Mouse (Mus musculus) ES-Bruce4 (cell line): Measurements from ENCODE around the gene Rps6kb1. TPM values are rescaled to one million over a fixed set of nuclear protein-coding genes. Genes with fewer than 3 reads are reported as not detected.

Experiments
- H3K27ac ChIP-seq: 2 replicates; pipeline ENCODE4 v1.5.1; 2012; ENCODE audit warnings: low read length, inconsistent platforms; ENCODE audit not compliant: insufficient read depth
- H3K27me3 ChIP-seq: 2 replicates; pipeline ENCODE4 v1.6.1; 2012; ENCODE audit warnings: mild to moderate bottlenecking, low read length, inconsistent platforms; ENCODE audit not compliant: control insufficient read depth, poor library complexity, insufficient read depth, severe bottlenecking
- H3K36me3 ChIP-seq: 2 replicates; pipeline ENCODE4 v1.6.1; 2012; ENCODE audit warnings: inconsistent platforms, mild to moderate bottlenecking, low read length, moderate library complexity; ENCODE audit not compliant: control insufficient read depth, poor library complexity, insufficient read depth, severe bottlenecking
- H3K4me1 ChIP-seq: one replicate; pipeline ENCODE4 v1.8.1; 2011; ENCODE audit warnings: low read length; ENCODE audit not compliant: control insufficient read depth, insufficient read depth
- H3K4me3 ChIP-seq: 2 replicates; pipeline ENCODE4 v1.5.1; 2011; ENCODE audit warnings: low read depth, mild to moderate bottlenecking, low read length
- H3K9ac ChIP-seq: 2 replicates; pipeline ENCODE4 v1.6.1; 2012; ENCODE audit warnings: low read depth, mild to moderate bottlenecking, inconsistent platforms; ENCODE audit not compliant: poor library complexity, severe bottlenecking
- H3K9me3 ChIP-seq: replicated peaks from 2 replicates; pipeline ENCODE4 v1.6.1; 2012; ENCODE audit warnings: mild to moderate bottlenecking, low read length, inconsistent platforms; ENCODE audit not compliant: control insufficient read depth, poor library complexity, insufficient read depth, severe bottlenecking
- CTCF ChIP-seq: IDR thresholded peaks from one replicate; pipeline ENCODE4 v1.8.1; 2011; ENCODE audit warnings: low read depth, low read length
- EP300 ChIP-seq: IDR thresholded peaks from 2 replicates; pipeline ENCODE4 v1.6.1; 2011; ENCODE audit warnings: low read depth, low read length; ENCODE audit not compliant: insufficient read depth
- POLR2A ChIP-seq: IDR thresholded peaks from one replicate; pipeline ENCODE4 v1.8.1; 2011; ENCODE audit warnings: low read length; ENCODE audit not compliant: insufficient read depth
- polyA plus RNA-seq: library from polyadenylated mRNA; stranded (reverse); fragments of >200 nt; gene quantifications from 2 replicates; pipeline ENCODE4 v1.2.4, GENCODE M21; 2011; ENCODE audit warnings: low read depth; ENCODE audit not compliant: missing spikeins, insufficient read depth, insufficient read length

The Rps6kb1 gene
- polyA plus RNA-seq, 1 experiment = 82.2 TPM

DNA sequence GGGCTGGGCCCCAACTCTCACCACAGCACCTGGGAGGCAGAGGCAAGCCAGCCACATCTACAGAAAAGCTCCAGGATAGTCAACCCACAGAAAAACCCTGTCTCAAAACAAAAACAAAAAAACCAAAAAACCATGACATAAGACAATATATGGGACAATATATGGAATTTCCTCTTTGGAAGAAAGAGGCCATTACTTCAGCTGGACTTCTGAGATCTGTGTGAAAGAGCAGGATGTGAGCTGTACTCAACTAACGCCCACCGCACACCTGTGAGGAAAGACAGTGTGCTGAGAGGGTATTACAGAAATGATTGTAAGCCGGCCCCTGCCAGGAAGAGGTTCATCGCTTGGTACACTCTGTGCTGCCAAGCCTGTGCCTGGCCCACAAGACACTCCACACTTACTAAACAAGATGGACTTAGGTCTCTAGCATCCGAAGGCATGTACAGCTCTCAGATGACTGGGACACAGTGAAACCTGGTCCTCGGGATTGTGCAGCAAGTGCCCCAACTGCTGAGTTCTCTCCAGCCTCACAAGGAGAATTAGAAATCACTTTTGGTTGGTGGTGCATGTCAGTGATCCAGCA lies 29.1 kb upstream of the Rps6kb1 start:
- Histone ChIP-seq H3K27ac (no peak overlapping the region), H3K4me1 (peaks cover 6% of the 10 kb centered on the region)
- no peak for TF ChIP-seq CTCF
- TF ChIP-seq EP300 = no peak
- no peak for TF ChIP-seq POLR2A

DNA sequence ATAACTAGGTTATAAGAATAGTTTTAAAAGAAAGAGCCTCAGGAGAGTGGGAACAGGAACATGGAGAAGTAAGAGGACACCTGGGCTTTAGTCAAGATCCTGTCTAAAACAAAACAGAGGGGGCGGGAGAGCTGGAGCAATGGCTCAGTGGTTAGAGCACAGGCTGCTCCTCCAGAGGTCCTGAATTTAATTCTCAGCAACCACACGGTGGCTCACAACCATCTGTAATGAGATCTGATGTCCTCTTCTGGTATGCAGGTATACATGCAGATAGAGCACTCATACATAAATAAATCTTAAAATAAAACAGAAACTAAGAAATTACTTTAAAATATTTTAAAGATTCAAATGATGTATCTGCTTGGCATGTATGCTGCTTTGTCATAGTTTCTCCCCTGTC lies 28.0 kb upstream of the Rps6kb1 start:
- Histone ChIP-seq H3K27me3 (no peaks in the 10 kb centered on the region), H3K9ac (no peak overlapping the region), H3K36me3 (no peaks in the 10 kb centered on the region), H3K4me3 (no peak overlapping the region), H3K27ac (no peak overlapping the region), H3K9me3 (no peaks in the 10 kb centered on the region), H3K4me1 (peaks cover 6% of the 10 kb centered on the region)
- no peak for TF ChIP-seq POLR2A
- TF ChIP-seq EP300 = no peak
- TF ChIP-seq CTCF = no peak

More for the DNA sequence above, 29.1 kb upstream of the Rps6kb1 start:
- Histone ChIP-seq H3K4me3 (no peak overlapping the region), H3K9ac (no peak overlapping the region), H3K36me3 (no peaks in the 10 kb centered on the region), H3K9me3 (no peaks in the 10 kb centered on the region), H3K27me3 (no peaks in the 10 kb centered on the region)

DNA sequence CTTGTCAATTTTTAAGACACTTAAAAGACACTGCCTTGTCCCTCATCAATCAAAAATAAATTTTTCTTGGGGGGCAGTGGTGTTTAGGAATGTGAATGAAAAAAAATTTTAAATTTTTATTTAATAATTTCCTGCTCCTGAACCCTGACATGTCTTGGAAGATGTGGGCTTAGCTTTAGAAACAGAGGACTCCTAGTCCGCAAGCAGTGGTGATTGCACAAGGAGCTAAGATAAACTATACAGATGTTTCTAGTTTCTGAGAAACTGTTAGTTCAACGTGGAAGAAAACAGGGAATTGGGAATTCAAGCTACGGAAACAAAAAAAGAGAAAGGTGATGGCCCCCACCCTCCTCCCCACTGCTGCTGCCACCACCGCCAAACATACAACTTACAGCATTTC lies 27.3 kb upstream of the Rps6kb1 start:
- TF ChIP-seq POLR2A (no peak), EP300 (no peak), CTCF (no peak)
- H3K4me1 ChIP-seq = peaks cover 1% of the 10 kb centered on the region
- H3K36me3 ChIP-seq = no peaks in the 10 kb centered on the region
- no peaks in the 10 kb centered on the region for H3K27me3 ChIP-seq
- H3K9me3 ChIP-seq = no peaks in the 10 kb centered on the region
- H3K9ac ChIP-seq = no peak overlapping the region
- H3K27ac ChIP-seq = no peak overlapping the region
- no peak overlapping the region for H3K4me3 ChIP-seq

DNA sequence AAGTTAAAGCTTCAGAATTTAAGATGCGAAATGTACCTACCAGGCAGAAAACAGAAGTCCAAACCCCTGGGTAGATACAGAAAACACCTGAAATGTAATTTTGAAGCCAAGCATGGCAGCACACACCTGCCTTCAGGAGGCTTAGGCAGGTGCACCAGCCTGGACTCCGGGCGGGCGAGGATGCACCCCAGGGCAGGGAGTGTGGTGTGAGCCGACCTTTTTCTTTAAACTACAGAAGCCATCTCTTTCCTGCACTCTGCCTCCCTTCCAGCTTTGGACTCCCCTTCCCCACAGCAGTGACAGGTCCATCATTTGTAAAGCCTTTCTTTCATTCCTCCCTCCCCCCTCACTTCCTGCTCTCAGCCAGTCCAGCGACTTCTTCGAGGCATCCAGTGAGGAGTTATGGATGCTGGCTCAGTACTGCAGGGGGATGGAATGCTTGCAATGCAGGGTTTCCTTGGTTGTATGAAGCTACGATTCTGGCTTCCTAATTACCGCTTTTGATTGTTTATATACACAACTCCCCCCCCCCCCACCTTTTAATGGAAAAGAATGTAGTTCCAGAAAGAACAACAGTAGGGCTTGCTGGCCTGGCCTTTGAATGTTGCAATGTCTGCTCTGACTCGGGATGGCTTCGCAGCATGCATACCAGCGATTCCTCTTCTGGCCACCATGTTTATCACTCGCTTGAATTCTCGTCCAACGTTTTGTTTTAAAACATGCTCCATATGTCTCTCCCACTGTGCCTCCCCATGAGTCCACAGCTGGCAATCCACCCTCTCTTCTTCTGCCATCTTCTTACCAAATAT lies 26.6 kb upstream of the Rps6kb1 start:
- TF ChIP-seq POLR2A (no peak), EP300 (no peak), CTCF (no peak)
- Histone ChIP-seq H3K4me1 (peaks cover 1% of the 10 kb centered on the region), H3K9me3 (no peaks in the 10 kb centered on the region), H3K4me3 (no peak overlapping the region), H3K9ac (0 out of 2 replicates have a peak overlapping the region, but pooled peaks have one; percentile 29), H3K36me3 (no peaks in the 10 kb centered on the region), H3K27me3 (no peaks in the 10 kb centered on the region), H3K27ac (0 out of 2 replicates have a peak overlapping the region, but pooled peaks have one; percentile 0)

DNA sequence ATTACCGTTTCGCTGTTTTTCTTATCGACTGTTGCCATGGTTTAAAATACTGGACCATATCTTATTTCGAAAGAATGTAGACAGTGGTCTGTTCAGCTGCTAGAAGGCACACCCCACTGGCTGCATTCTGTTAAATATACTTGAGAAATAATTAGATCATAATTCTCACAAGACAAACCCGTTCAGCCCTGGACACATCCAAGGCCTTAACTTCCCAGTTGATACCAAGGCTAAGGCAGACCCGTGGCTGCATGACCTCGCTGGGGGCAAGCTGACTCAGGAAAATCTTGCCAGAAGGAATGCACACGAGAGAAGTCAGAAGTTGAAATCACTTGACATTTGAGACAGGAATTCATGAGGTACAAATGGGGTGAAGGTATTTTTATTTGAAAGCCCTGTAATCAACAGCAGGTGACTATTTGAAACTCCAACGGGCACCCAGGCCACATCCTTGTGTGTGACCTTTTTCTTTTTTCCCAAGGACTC lies 25.7 kb upstream of the Rps6kb1 start:
- H3K4me3 ChIP-seq = no peak overlapping the region
- H3K9me3 ChIP-seq = no peaks in the 10 kb centered on the region
- H3K36me3 ChIP-seq = no peaks in the 10 kb centered on the region
- no peak overlapping the region for H3K9ac ChIP-seq
- no peak overlapping the region for H3K27ac ChIP-seq
- TF ChIP-seq POLR2A (no peak), EP300 (no peak), CTCF (no peak)
- peaks cover 1% of the 10 kb centered on the region for H3K4me1 ChIP-seq
- H3K27me3 ChIP-seq = no peaks in the 10 kb centered on the region

DNA sequence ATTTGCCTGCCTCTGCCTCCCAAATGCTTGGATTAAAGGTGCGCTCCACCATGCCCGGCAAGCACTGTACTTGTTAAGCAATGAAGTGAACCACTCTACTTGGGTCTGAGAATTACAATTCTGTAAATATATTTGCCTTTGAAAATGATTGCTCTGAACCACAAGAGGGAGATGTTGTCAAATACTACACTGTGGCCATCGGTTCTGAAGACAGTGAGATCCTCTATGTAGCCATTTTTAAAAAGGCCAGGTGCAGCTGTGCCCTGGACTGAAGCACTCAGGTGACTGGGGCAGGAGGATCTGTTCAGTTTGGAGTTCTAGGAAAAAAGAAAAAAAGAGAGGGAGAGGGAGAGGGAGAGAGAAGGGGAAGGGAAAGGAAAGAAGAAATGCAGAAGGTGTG lies 23.8 kb upstream of the Rps6kb1 start:
- H3K4me3 ChIP-seq = no peak overlapping the region

More for the DNA sequence above, 23.8 kb upstream of the Rps6kb1 start:
- H3K27ac ChIP-seq = no peak overlapping the region
- no peaks in the 10 kb centered on the region for H3K4me1 ChIP-seq
- H3K27me3 ChIP-seq = no peaks in the 10 kb centered on the region
- H3K36me3 ChIP-seq = no peaks in the 10 kb centered on the region
- no peak for TF ChIP-seq EP300
- TF ChIP-seq CTCF = no peak
- no peak for TF ChIP-seq POLR2A
- H3K9me3 ChIP-seq = no peaks in the 10 kb centered on the region
- no peak overlapping the region for H3K9ac ChIP-seq
